Mouse (Mus musculus): ENCODE results near the gene Fam187b. TPM values are rescaled to one million over a fixed set of nuclear protein-coding genes. Genes with fewer than 3 reads are reported as not detected.
"Not testable (repeated sequence)": the region's sequence is repeated elsewhere in the genome, so short reads cannot be mapped to it uniquely, and the experiment has no call there.

Fam187b gene
- polyA plus RNA-seq (2015; fragmentation: Nextera tagmentation; extraction: Ambion mirVana) = 0.96 and 0.97 TPM in 2 replicates

GRCm38 (mm10) chr7:30973501-30974289, at the start of gene Fam187b:
TSS of gene Fam187b (plus strand) at chr7:30973790.
- Histone ChIP-seq H3K36me3 (no peaks in the 10 kb centered on the region), H3K4me3 (peak within 1 kb of the TSS; percentile 35), H3K4me2 (peak within 1 kb of the TSS; percentile 56), H3K9me3 (no peaks in the 10 kb centered on the region), H3K27me3 (peaks cover 29% of the 10 kb centered on the region), H3K4me1 (replicated peaks) (peaks cover 12% of the 10 kb centered on the region), H3K27ac (0 out of 2 replicates have a peak within 1 kb of the TSS, but pooled peaks have one; percentile 23), H3K9ac (peak within 1 kb of the TSS; percentile 46)
- 0% methylated on average over 36 of the region's 37 CpGs for WGBS
- peak; percentile 84 for ATAC-seq (ENCODE audit: low FRiP score)

GRCm38 (mm10) chr7:30924071-30924470, 49.5 kb upstream of the Fam187b start:
- Histone ChIP-seq H3K4me1 (replicated peaks) (no peaks in the 10 kb centered on the region), H3K36me3 (no peaks in the 10 kb centered on the region), H3K4me3 (no peak overlapping the region), H3K27ac (no peak overlapping the region), H3K9me3 (no peaks in the 10 kb centered on the region), H3K4me2 (no peak overlapping the region), H3K9ac (no peak overlapping the region), H3K27me3 (no peaks in the 10 kb centered on the region)
- ATAC-seq (ENCODE audit: low FRiP score) = no peak
- 84% methylated on average over 3 of the region's 3 CpGs for WGBS

DNA sequence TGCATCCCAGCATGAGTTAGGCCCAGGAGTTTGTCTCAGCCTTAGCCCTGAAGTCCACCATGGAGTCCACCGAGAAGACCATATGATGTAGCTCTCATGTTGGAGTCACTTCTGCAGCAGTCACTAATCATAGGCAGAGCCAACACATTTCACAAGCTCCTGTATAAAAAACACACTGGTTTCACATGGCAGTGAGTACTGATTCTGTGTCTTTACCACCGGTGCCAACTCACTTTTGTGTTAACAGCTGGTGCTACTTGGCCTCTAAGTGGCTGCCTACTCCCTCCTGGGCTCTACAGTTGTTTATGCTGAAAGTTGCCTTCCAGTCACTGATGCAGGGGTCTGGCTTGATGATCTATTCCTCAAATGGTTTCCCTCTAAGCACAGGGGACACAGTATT, 49.0 kb upstream of the Fam187b start, which contains the start of gene Hamp2:
TSS of gene Hamp2 (minus strand) at position 101 of the 400 bp plus-strand sequence.
- not testable (repeated sequence) for H3K36me3 ChIP-seq; H3K4me1 ChIP-seq (replicated peaks); H3K4me2 ChIP-seq; H3K9ac ChIP-seq; H3K27ac ChIP-seq; H3K4me3 ChIP-seq; ATAC-seq (ENCODE audit: low FRiP score); H3K27me3 ChIP-seq; H3K9me3 ChIP-seq
- WGBS = 84% methylated on average over 2 of the region's 2 CpGs

GRCm38 (mm10) chr7:30935422-30936099, 38.0 kb upstream of the Fam187b start:
- WGBS = 85% methylated on average over 6 of the region's 6 CpGs
- not testable (repeated sequence) for ATAC-seq (ENCODE audit: low FRiP score); H3K27ac ChIP-seq; H3K36me3 ChIP-seq; H3K4me2 ChIP-seq; H3K4me1 ChIP-seq (replicated peaks); H3K9ac ChIP-seq; H3K4me3 ChIP-seq; H3K9me3 ChIP-seq; H3K27me3 ChIP-seq

DNA sequence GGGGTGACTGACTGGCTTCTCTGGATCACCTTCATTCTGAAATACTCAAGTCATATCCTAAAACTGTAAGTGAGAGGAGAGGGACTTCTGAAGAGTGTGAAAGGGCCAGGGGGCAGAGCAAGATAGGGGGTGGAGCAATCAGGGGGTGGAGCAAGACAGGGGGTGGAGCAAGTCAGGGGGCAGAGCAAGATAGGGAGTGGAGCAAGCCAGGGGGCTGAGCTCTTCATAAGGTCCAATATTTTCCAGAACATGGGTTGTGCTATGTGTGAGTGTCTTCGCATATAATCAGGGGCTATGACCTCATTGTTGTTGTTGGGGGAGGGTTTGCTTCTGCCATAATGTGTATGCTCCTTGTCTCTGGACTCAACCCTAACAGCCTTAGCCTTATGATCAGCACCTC, 33.5 kb upstream of the Fam187b start:
- not testable (repeated sequence) for H3K4me2 ChIP-seq; H3K9ac ChIP-seq; H3K9me3 ChIP-seq; H3K4me1 ChIP-seq (replicated peaks); H3K36me3 ChIP-seq; H3K4me3 ChIP-seq; H3K27me3 ChIP-seq; H3K27ac ChIP-seq; ATAC-seq (ENCODE audit: low FRiP score)
- whole genome bisulfite sequencing = 91% methylated on average over 1 of the region's 1 CpGs

DNA sequence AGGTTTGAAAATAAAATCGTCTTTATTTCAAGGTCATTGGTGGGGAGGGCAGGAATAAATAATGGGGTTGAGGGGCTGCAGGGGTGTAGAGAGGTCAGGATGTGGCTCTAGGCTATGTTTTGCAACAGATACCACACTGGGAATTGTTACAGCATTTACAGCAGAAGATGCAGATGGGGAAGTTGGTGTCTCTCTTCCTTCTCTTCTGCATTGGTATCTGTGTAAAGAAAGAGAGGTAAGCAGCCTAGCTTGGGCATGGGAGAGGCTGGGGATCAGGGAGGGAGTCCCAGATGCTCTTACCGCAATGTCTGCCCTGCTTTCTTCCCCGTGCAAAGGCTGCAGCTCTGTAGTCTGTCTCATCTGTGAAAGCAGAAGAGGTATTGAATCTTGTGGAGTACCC, 31.2 kb upstream of the Fam187b start:
- not testable (repeated sequence) for H3K4me3 ChIP-seq; H3K4me1 ChIP-seq (replicated peaks); H3K27ac ChIP-seq; ATAC-seq (ENCODE audit: low FRiP score); H3K9me3 ChIP-seq; H3K27me3 ChIP-seq; H3K9ac ChIP-seq; H3K4me2 ChIP-seq
- peaks cover 17% of the 10 kb centered on the region for H3K36me3 ChIP-seq
- WGBS = 64% methylated on average over 3 of the region's 3 CpGs

GRCm38 (mm10) chr7:30943909-30944635, 29.5 kb upstream of the Fam187b start, which contains the start of gene Hamp:
TSS of gene Hamp (minus strand) at chr7:30944032.
- WGBS = 69% methylated on average over 9 of the region's 9 CpGs
- no peak for ATAC-seq (ENCODE audit: low FRiP score)
- H3K4me2 ChIP-seq = no peak within 1 kb of the TSS
- peaks cover 24% of the 10 kb centered on the region for H3K36me3 ChIP-seq
- H3K27ac ChIP-seq = no peak within 1 kb of the TSS
- no peaks in the 10 kb centered on the region for H3K27me3 ChIP-seq
- no peaks in the 10 kb centered on the region for H3K9me3 ChIP-seq
- H3K9ac ChIP-seq = no peak within 1 kb of the TSS
- no peak within 1 kb of the TSS for H3K4me3 ChIP-seq
- H3K4me1 ChIP-seq (replicated peaks) = no peaks in the 10 kb centered on the region

DNA sequence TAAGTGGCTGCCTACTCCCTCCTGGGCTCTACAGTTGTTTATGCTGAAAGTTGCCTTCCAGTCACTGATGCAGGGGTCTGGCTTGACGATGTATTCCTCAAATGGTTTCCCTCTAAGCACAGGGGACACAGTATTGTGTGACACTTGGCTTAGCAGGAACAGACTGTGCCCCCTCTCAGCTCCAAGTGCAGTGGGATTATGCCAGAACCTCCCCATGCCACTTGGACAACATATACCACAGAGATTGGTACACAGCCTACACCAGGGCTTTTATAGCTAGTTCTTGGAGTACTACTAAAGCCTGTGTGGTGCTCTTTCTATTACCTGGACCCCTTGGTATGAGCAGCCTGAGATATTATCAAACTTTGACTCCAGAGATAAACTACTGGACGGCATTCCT, 28.9 kb upstream of the Fam187b start:
- 77% methylated on average over 2 of the region's 2 CpGs for WGBS
- not testable (repeated sequence) for ATAC-seq (ENCODE audit: low FRiP score); H3K4me1 ChIP-seq (replicated peaks); H3K27ac ChIP-seq; H3K27me3 ChIP-seq; H3K9me3 ChIP-seq; H3K9ac ChIP-seq; H3K4me2 ChIP-seq; H3K4me3 ChIP-seq
- H3K36me3 ChIP-seq = peaks cover 30% of the 10 kb centered on the region

- 94% methylated on average over 7 of the region's 7 CpGs for WGBS
- H3K27ac ChIP-seq; H3K9me3 ChIP-seq; H3K9ac ChIP-seq; ATAC-seq (ENCODE audit: low FRiP score); H3K4me3 ChIP-seq; H3K4me2 ChIP-seq; H3K27me3 ChIP-seq; H3K4me1 ChIP-seq (replicated peaks): not testable (repeated sequence)
- H3K36me3 ChIP-seq = peaks cover 36% of the 10 kb centered on the region
These were observed 28.1 kb upstream of the Fam187b start for GRCm38 (mm10) chr7:30945466-30945865.

DNA sequence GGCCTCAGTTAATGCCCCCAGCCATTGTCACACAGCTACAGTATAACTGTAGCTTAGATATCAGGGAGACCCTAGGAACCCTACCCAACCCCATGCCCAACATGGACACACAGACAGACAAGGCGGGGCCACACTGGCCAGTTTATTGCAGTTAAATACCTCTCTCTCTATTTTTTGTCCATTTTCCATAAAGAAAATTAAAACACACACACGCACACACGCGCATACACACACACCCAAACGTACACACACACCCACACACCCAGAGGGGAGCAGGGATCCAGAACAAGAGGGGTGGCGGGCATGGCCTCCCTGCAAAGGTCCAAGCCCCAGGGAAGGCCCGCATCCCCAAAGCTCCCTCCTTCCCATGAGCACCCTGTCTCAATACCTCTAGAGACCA, 27.7 kb upstream of the Fam187b start:
- H3K36me3 ChIP-seq = peaks cover 41% of the 10 kb centered on the region
- H3K4me3 ChIP-seq = no peak overlapping the region
- H3K27ac ChIP-seq = no peak overlapping the region
- WGBS = 96% methylated on average over 7 of the region's 7 CpGs
- no peak overlapping the region for H3K4me2 ChIP-seq
- no peaks in the 10 kb centered on the region for H3K27me3 ChIP-seq
- no peak overlapping the region for H3K9ac ChIP-seq
- H3K4me1 ChIP-seq (replicated peaks) = no peaks in the 10 kb centered on the region
- no peaks in the 10 kb centered on the region for H3K9me3 ChIP-seq
- no peak for ATAC-seq (ENCODE audit: low FRiP score)

DNA sequence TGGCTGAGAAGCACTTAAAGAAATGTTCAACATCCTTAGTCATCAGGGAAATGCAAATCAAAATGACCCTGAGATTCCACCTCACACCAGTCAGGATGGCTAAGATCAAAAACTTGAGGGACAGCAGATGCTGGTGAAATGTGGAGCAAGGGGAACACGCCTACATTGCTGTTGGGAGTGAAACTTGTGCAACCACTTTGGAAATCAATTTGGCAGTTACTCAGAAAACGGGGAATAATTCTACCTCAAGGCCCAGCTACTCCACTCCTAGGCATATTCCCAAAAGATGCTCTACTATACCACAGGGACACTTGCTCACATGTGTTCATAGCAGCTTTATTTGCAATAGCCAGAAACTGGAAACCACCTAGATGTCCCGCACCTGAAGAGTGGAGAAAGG, 23.7 kb upstream of the Fam187b start:
- H3K9me3 ChIP-seq = not testable (repeated sequence)
- H3K36me3 ChIP-seq = peaks cover 79% of the 10 kb centered on the region
- WGBS = 95% methylated on average over 3 of the region's 3 CpGs

More for the DNA sequence above, 23.7 kb upstream of the Fam187b start:
- not testable (repeated sequence) for H3K4me3 ChIP-seq; H3K4me2 ChIP-seq; H3K27ac ChIP-seq; H3K27me3 ChIP-seq; ATAC-seq (ENCODE audit: low FRiP score); H3K9ac ChIP-seq
- H3K4me1 ChIP-seq (replicated peaks) = peaks cover 14% of the 10 kb centered on the region

All from hindbrain, embryonic 13.5 days (tissue).